In genomic region chr5:113992339-113992831, GRCm38 (mm10) we compare ENCODE assay signal across 8 mouse cellular contexts. TPM values are rescaled to one million over a fixed set of nuclear protein-coding genes. Genes with fewer than 3 reads are reported as not detected.
DNase-seq lines count a peak whose midpoint lies in the region; ATAC-seq lines count a peak whose summit lies in the region.

No protein-coding gene starts in this region.

- no peaks in the 10 kb centered on the region for H3K27me3 ChIP-seq in heart, embryonic 16.5 days (ENCODE audit: control insufficient read depth, insufficient read depth, low read length)
- H3K27me3 ChIP-seq in limb, embryonic 13.5 days, result no peaks in the 10 kb centered on the region
- no peaks in the 10 kb centered on the region for H3K27me3 ChIP-seq in midbrain, embryonic 13.5 days

- H3K9me3 ChIP-seq in heart, embryonic 16.5 days (replicated peaks; ENCODE audit: control insufficient read depth, low read length), result no peaks in the 10 kb centered on the region
- no peaks in the 10 kb centered on the region for H3K9me3 ChIP-seq in limb, embryonic 13.5 days
- no peaks in the 10 kb centered on the region for H3K9me3 ChIP-seq in midbrain, embryonic 13.5 days

- peaks cover 32% of the 10 kb centered on the region for H3K4me1 ChIP-seq in heart, embryonic 16.5 days (ENCODE audit: control insufficient read depth, insufficient read depth, low read length)
- H3K4me1 ChIP-seq in limb, embryonic 13.5 days, result peaks cover 43% of the 10 kb centered on the region
- H3K4me1 ChIP-seq in midbrain, embryonic 13.5 days (replicated peaks), result peaks cover 41% of the 10 kb centered on the region

- intact Hi-C loops in heart, postnatal 25 days (cut with DNase I), result loop anchor here (2.0 kb wide), 1 partner anchor 34 kb away; no protein-coding TSS in a partner anchor

- H3K4me3 ChIP-seq in heart, embryonic 16.5 days (ENCODE audit: low read length), result peak overlapping the region; percentile 93
- peak overlapping the region; percentile 91 for H3K4me3 ChIP-seq in limb, embryonic 13.5 days
- H3K4me3 ChIP-seq in midbrain, embryonic 13.5 days (replicated peaks), result peak overlapping the region; percentile 72

- H3K36me3 ChIP-seq in heart, embryonic 16.5 days (ENCODE audit: control insufficient read depth, insufficient read depth), result peaks cover 6% of the 10 kb centered on the region
- peaks cover 15% of the 10 kb centered on the region for H3K36me3 ChIP-seq in limb, embryonic 13.5 days
- peaks cover 10% of the 10 kb centered on the region; the same call in 1 of the 2 replicates for H3K36me3 ChIP-seq in midbrain, embryonic 13.5 days

- WGBS in heart, embryonic 16.5 days, result 11% methylated on average over 12 of the region's 12 CpGs
- 20% methylated on average over 12 of the region's 12 CpGs for WGBS in limb, embryonic 13.5 days
- 42% methylated on average over 12 of the region's 12 CpGs for WGBS in midbrain, embryonic 13.5 days

- peak; percentile 77 for ATAC-seq in common myeloid progenitor, adult 5-6 weeks (replicated peaks; ENCODE audit: low read depth, poor library complexity, severe bottlenecking)
- no peak for ATAC-seq in heart, embryonic 16.5 days (replicated peaks; ENCODE audit: extremely low read depth, insufficient read depth, low FRiP score)
- no peak for ATAC-seq in limb, embryonic 13.5 days (ENCODE audit: low FRiP score, low read depth)
- ATAC-seq in midbrain, embryonic 13.5 days, result no peak

- peak overlapping the region; percentile 95 for H3K4me2 ChIP-seq in heart, embryonic 16.5 days (ENCODE audit: low read depth, low read length)
- peak overlapping the region; percentile 85 for H3K4me2 ChIP-seq in limb, embryonic 13.5 days (replicated peaks)
- peak overlapping the region; percentile 66 for H3K4me2 ChIP-seq in midbrain, embryonic 13.5 days (replicated peaks)

- H3K9ac ChIP-seq in heart, embryonic 16.5 days (ENCODE audit: low read length), result peak overlapping the region; percentile 95
- H3K9ac ChIP-seq in limb, embryonic 13.5 days, result peak overlapping the region; percentile 94
- peak overlapping the region; percentile 90 for H3K9ac ChIP-seq in midbrain, embryonic 13.5 days (replicated peaks)

- H3K27ac ChIP-seq in heart, embryonic 16.5 days (ENCODE audit: low read length), result peak overlapping the region; percentile 93
- H3K27ac ChIP-seq in limb, embryonic 13.5 days, result peak overlapping the region; percentile 94
- H3K27ac ChIP-seq in midbrain, embryonic 13.5 days, result peak overlapping the region; percentile 94

- DNase-seq in heart, adult 11 months, result peak; percentile 97
- DNase-seq in heart, postnatal 25 days (ENCODE audit: low spot score), result no peak
- DNase-seq in thymus, adult 18-20 months, result peak; percentile 62 to 72
- no peak for DNase-seq in cerebellum, adult 11 months

RNA-seq across cellular contexts. Expression of gene Ssh1, which starts 1.3 kb away (rescaled TPM):
- 10 to 100 TPM; 13.4 to 16.9 TPM for total RNA-seq in heart, postnatal 25 days (2021)
- total RNA-seq in common myeloid progenitor, adult 5-6 weeks (2017), result 3.3 and 7.0 TPM in 2 replicates
- 8.6 and 9.1 TPM in 2 replicates for polyA plus RNA-seq in heart, embryonic 16.5 days (2015; fragmentation: Nextera tagmentation; extraction: Ambion mirVana)
- polyA plus RNA-seq in limb, embryonic 13.5 days (2015; fragmentation: Nextera tagmentation; extraction: Ambion mirVana), result 15.9 and 18.7 TPM in 2 replicates
- polyA plus RNA-seq in midbrain, embryonic 13.5 days (2015; fragmentation: Nextera tagmentation; extraction: Ambion mirVana), result 14.3 and 17.2 TPM in 2 replicates

RNA-seq across cellular contexts. Expression of gene Dao, which starts 11.1 kb away (rescaled TPM):
- not detected for total RNA-seq in heart, postnatal 25 days (2021)
- total RNA-seq in common myeloid progenitor, adult 5-6 weeks (2017), result not detected in 2 replicates
- polyA plus RNA-seq in heart, embryonic 16.5 days (2015; fragmentation: Nextera tagmentation; extraction: Ambion mirVana), result not detected in 2 replicates
- not detected in 2 replicates for polyA plus RNA-seq in limb, embryonic 13.5 days (2015; fragmentation: Nextera tagmentation; extraction: Ambion mirVana)
- not detected in 2 replicates for polyA plus RNA-seq in midbrain, embryonic 13.5 days (2015; fragmentation: Nextera tagmentation; extraction: Ambion mirVana)

Comparison
In these comparisons a context has a peak if more than half of its experiments do, and no peak if none do; other contexts are left out.
1. DNase-seq: peak in heart, adult 11 months (single experiment) and thymus, adult 18-20 months (2 of 2); none in heart, postnatal 25 days (single experiment) and cerebellum, adult 11 months (single experiment).
2. Peak in every context shown above with its lines, with median percentiles within 50 percentile points of each other: H3K27ac ChIP-seq, H3K4me2 ChIP-seq, H3K4me3 ChIP-seq and H3K9ac ChIP-seq.